In genomic region chr14:54602613-54603012, GRCm38 (mm10) we compare ENCODE assay signal across 8 mouse cellular contexts. TPM values are rescaled to one million over a fixed set of nuclear protein-coding genes. Genes with fewer than 3 reads are reported as not detected.
A peak's percentile ranks its signal among the peaks of the same experiment; 100 is the strongest.
DNase-seq lines count a peak whose midpoint lies in the region; ATAC-seq lines count a peak whose summit lies in the region.

No protein-coding gene starts in this region.

- H3K27me3 ChIP-seq in neural tube, embryonic 13.5 days, result no peaks in the 10 kb centered on the region

- peak overlapping the region; percentile 81 for H3K9ac ChIP-seq in neural tube, embryonic 13.5 days

- H3K4me1 ChIP-seq in neural tube, embryonic 13.5 days (replicated peaks), result peaks cover 24% of the 10 kb centered on the region

- peak overlapping the region; percentile 97 for H3K27ac ChIP-seq in neural tube, embryonic 13.5 days (replicated peaks)

- DNase-seq in heart, adult 11 months, result peak; percentile 90
- DNase-seq in heart, postnatal 4 days, result no peak
- DNase-seq in kidney, postnatal 4 days, result peak; percentile 20 to 38
- no peak for DNase-seq in gastrocnemius, adult 18-20 months (ENCODE audit: low spot score)
- DNase-seq in right cerebral cortex, postnatal 36 days (ENCODE audit: low spot score in 2 of 2), result no peak

- H3K36me3 ChIP-seq in neural tube, embryonic 13.5 days, result peaks cover 9% of the 10 kb centered on the region; the same call in 1 of the 2 replicates

- ATAC-seq in CD4-positive, CD25-positive, alpha-beta regulatory T cell, adult 4 months, result peak; percentile 4
- peak; percentile 10 for ATAC-seq in erythroblast, adult 5-6 weeks (replicated peaks; ENCODE audit: low FRiP score, poor library complexity, severe bottlenecking)
- peak; percentile 45 for ATAC-seq in neural tube, embryonic 13.5 days (ENCODE audit: low read depth)

- H3K9me3 ChIP-seq in neural tube, embryonic 13.5 days, result no peaks in the 10 kb centered on the region

- peak overlapping the region; percentile 64 for H3K4me3 ChIP-seq in neural tube, embryonic 13.5 days

- 28% methylated on average over 4 of the region's 4 CpGs for WGBS in neural tube, embryonic 13.5 days

- H3K4me2 ChIP-seq in neural tube, embryonic 13.5 days, result peak overlapping the region; percentile 61

RNA-seq across cellular contexts. Expression of gene 4931414P19Rik, which starts 3.2 kb away (rescaled TPM):
- total RNA-seq in heart, postnatal 4 days (2021), result 1 to 10 TPM; 4.9 to 6.6 TPM
- 1 to 10 TPM; 3.7 to 6.9 TPM for polyA plus RNA-seq in CD4-positive, CD25-positive, alpha-beta regulatory T cell, adult 4 months (2017; shearing (Covaris generic))
- 1.3 and 4.4 TPM in 2 replicates for total RNA-seq in erythroblast, adult 5-6 weeks (2015; ENCODE audit: low replicate concordance)
- total RNA-seq in erythroblast, adult 5-6 weeks (2017; ENCODE audit: low replicate concordance), result 1.0 and 1.4 TPM in 2 replicates
- polyA plus RNA-seq in neural tube, embryonic 13.5 days (2015; fragmentation: Nextera tagmentation; extraction: Ambion mirVana), result 7.6 and 8.3 TPM in 2 replicates
- total RNA-seq in gastrocnemius, adult 18-20 months (2021), result 1 to 10 TPM; 2.6 to 3.9 TPM

RNA-seq across cellular contexts. Expression of gene Psmb5, which starts 15.2 kb away (rescaled TPM):
- total RNA-seq in heart, postnatal 4 days (2021), result 100 to 1,000 TPM; 192 to 198 TPM
- polyA plus RNA-seq in CD4-positive, CD25-positive, alpha-beta regulatory T cell, adult 4 months (2017; shearing (Covaris generic)), result 100 to 1,000 TPM; 154 to 163 TPM
- total RNA-seq in erythroblast, adult 5-6 weeks (2015; ENCODE audit: low replicate concordance), result 47.7 and 51.0 TPM in 2 replicates
- 12.9 and 18.1 TPM in 2 replicates for total RNA-seq in erythroblast, adult 5-6 weeks (2017; ENCODE audit: low replicate concordance)
- polyA plus RNA-seq in neural tube, embryonic 13.5 days (2015; fragmentation: Nextera tagmentation; extraction: Ambion mirVana), result 466 and 501 TPM in 2 replicates
- total RNA-seq in gastrocnemius, adult 18-20 months (2021), result 100 to 1,000 TPM; 162 to 169 TPM

RNA-seq across cellular contexts. Expression of gene Psmb11, which starts 18.6 kb away (rescaled TPM):
- total RNA-seq in heart, postnatal 4 days (2021), result not detected
- polyA plus RNA-seq in CD4-positive, CD25-positive, alpha-beta regulatory T cell, adult 4 months (2017; shearing (Covaris generic)), result not detected
- total RNA-seq in erythroblast, adult 5-6 weeks (2015; ENCODE audit: low replicate concordance), result not detected in 2 replicates
- total RNA-seq in erythroblast, adult 5-6 weeks (2017; ENCODE audit: low replicate concordance), result 0.26 TPM in 1 of 2 replicates, not detected in the other
- 0.07 TPM in 1 of 2 replicates, not detected in the other for polyA plus RNA-seq in neural tube, embryonic 13.5 days (2015; fragmentation: Nextera tagmentation; extraction: Ambion mirVana)
- not detected for total RNA-seq in gastrocnemius, adult 18-20 months (2021)

RNA-seq across cellular contexts. Expression of gene Ajuba, which starts 25.3 kb away (rescaled TPM):
- 10 to 100 TPM; 19.4 to 20.3 TPM for total RNA-seq in heart, postnatal 4 days (2021)
- not detected for polyA plus RNA-seq in CD4-positive, CD25-positive, alpha-beta regulatory T cell, adult 4 months (2017; shearing (Covaris generic))
- not detected in 2 replicates for total RNA-seq in erythroblast, adult 5-6 weeks (2015; ENCODE audit: low replicate concordance)
- total RNA-seq in erythroblast, adult 5-6 weeks (2017; ENCODE audit: low replicate concordance), result 0.85 TPM in 1 of 2 replicates, not detected in the other
- 11.3 and 15.5 TPM in 2 replicates for polyA plus RNA-seq in neural tube, embryonic 13.5 days (2015; fragmentation: Nextera tagmentation; extraction: Ambion mirVana)
- 1 to 10 TPM in 1 of 2 experiments, under 1 TPM in 1; 0.91 to 1.6 TPM for total RNA-seq in gastrocnemius, adult 18-20 months (2021)

RNA-seq across cellular contexts. Expression of gene Gm17606, which starts 38.1 kb away (rescaled TPM):
- not detected for total RNA-seq in heart, postnatal 4 days (2021)
- polyA plus RNA-seq in CD4-positive, CD25-positive, alpha-beta regulatory T cell, adult 4 months (2017; shearing (Covaris generic)), result not detected
- not detected in 2 replicates for total RNA-seq in erythroblast, adult 5-6 weeks (2015; ENCODE audit: low replicate concordance)
- total RNA-seq in erythroblast, adult 5-6 weeks (2017; ENCODE audit: low replicate concordance), result not detected in 2 replicates
- not detected in 2 replicates for polyA plus RNA-seq in neural tube, embryonic 13.5 days (2015; fragmentation: Nextera tagmentation; extraction: Ambion mirVana)
- not detected for total RNA-seq in gastrocnemius, adult 18-20 months (2021)

Comparison
In these comparisons a context has a peak if more than half of its experiments do, and no peak if none do; other contexts are left out.
1. DNase-seq: peak in heart, adult 11 months (single experiment) and kidney, postnatal 4 days (2 of 2); none in heart, postnatal 4 days (single experiment), gastrocnemius, adult 18-20 months (single experiment) and right cerebral cortex, postnatal 36 days (0 of 2).
2. Peak in every context shown above with its lines, with median percentiles within 50 percentile points of each other: ATAC-seq.